Mouse (Mus musculus): Measurements from ENCODE around the gene Josd1.

Gene Josd1

GRCm38 (mm10) chr15:79687646-79688267 is at the start of gene Josd1:
Gene Josd1 (minus strand): TSS chr15:79687919.
- peak; percentile 96 for DNase-seq (ENCODE audit: low spot score)

- DNase-seq (ENCODE audit: low spot score), result no peak
These were observed 46.6 kb upstream of the Josd1 start for GRCm38 (mm10) chr15:79734311-79734710.

- no peak for DNase-seq (ENCODE audit: low spot score)
These were observed 45.9 kb upstream of the Josd1 start for GRCm38 (mm10) chr15:79733640-79734039.

GRCm38 (mm10) chr15:79733192-79733591 is 45.5 kb upstream of the Josd1 start:
- no peak for DNase-seq (ENCODE audit: low spot score)

- DNase-seq (ENCODE audit: low spot score), result no peak
These were observed 43.8 kb upstream of the Josd1 start for GRCm38 (mm10) chr15:79731554-79731953.

- no peak for DNase-seq (ENCODE audit: low spot score)
These were observed 41.1 kb upstream of the Josd1 start for GRCm38 (mm10) chr15:79728731-79729388.

- no peak for DNase-seq (ENCODE audit: low spot score)
These were observed 40.6 kb upstream of the Josd1 start for GRCm38 (mm10) chr15:79728311-79728710.

- no peak for DNase-seq (ENCODE audit: low spot score)
These were observed 40.1 kb upstream of the Josd1 start for GRCm38 (mm10) chr15:79727840-79728239.

GRCm38 (mm10) chr15:79725190-79725789 is 37.6 kb upstream of the Josd1 start:
- DNase-seq (ENCODE audit: low spot score), result no peak

GRCm38 (mm10) chr15:79723439-79723838 is 35.7 kb upstream of the Josd1 start:
- peak; percentile 38 for DNase-seq (ENCODE audit: low spot score)

GRCm38 (mm10) chr15:79720796-79721195 is 33.1 kb upstream of the Josd1 start:
- DNase-seq (ENCODE audit: low spot score), result no peak

- no peak for DNase-seq (ENCODE audit: low spot score)
These were observed 32.5 kb upstream of the Josd1 start for GRCm38 (mm10) chr15:79720267-79720666.

- no peak for DNase-seq (ENCODE audit: low spot score)
These were observed 29.0 kb upstream of the Josd1 start for GRCm38 (mm10) chr15:79716710-79717109.

GRCm38 (mm10) chr15:79715646-79716045 is 27.9 kb upstream of the Josd1 start:
- DNase-seq (ENCODE audit: low spot score), result no peak

- no peak for DNase-seq (ENCODE audit: low spot score)
These were observed 20.6 kb upstream of the Josd1 start for GRCm38 (mm10) chr15:79708229-79708822.

GRCm38 (mm10) chr15:79706603-79707214 is 19.0 kb upstream of the Josd1 start:
- no peak for DNase-seq (ENCODE audit: low spot score)

- no peak for DNase-seq (ENCODE audit: low spot score)
These were observed 10.0 kb upstream of the Josd1 start for GRCm38 (mm10) chr15:79697558-79698187.

- no peak for DNase-seq (ENCODE audit: low spot score)
These were observed 9.3 kb upstream of the Josd1 start for GRCm38 (mm10) chr15:79697011-79697410.

- no peak for DNase-seq (ENCODE audit: low spot score)
These were observed 8.8 kb upstream of the Josd1 start for GRCm38 (mm10) chr15:79696508-79696907.

- no peak for DNase-seq (ENCODE audit: low spot score)
These were observed 7.8 kb upstream of the Josd1 start for GRCm38 (mm10) chr15:79695516-79695915.

- DNase-seq (ENCODE audit: low spot score), result no peak
These were observed 6.8 kb upstream of the Josd1 start for GRCm38 (mm10) chr15:79694512-79694911.

- no peak for DNase-seq (ENCODE audit: low spot score)
These were observed 6.0 kb upstream of the Josd1 start for GRCm38 (mm10) chr15:79693740-79694139.
